Mouse (Mus musculus): ENCODE measurements around the gene Mrpl37. TPM values are rescaled to one million over a fixed set of nuclear protein-coding genes. Genes with fewer than 3 reads are reported as not detected.

The Mrpl37 gene
- total RNA-seq (2015; ENCODE audit: low replicate concordance) (13.4 and 24.9 TPM in 2 replicates), total RNA-seq (2017; ENCODE audit: low replicate concordance) (11.0 and 14.3 TPM in 2 replicates)

GRCm38 (mm10) chr4:107066252-107067124 is at the start of gene Mrpl37, which contains the start of gene Cyb5rl:
Gene Mrpl37 (minus strand): TSS chr4:107066868.
Gene Cyb5rl (plus strand): TSS chr4:107066988.
- peak; percentile 100 for ATAC-seq (replicated peaks; ENCODE audit: low FRiP score, poor library complexity, severe bottlenecking)

GRCm38 (mm10) chr4:107114278-107114677 is 47.6 kb upstream of the Mrpl37 start:
- no peak for ATAC-seq (replicated peaks; ENCODE audit: low FRiP score, poor library complexity, severe bottlenecking)

- peak; percentile 35 for ATAC-seq (replicated peaks; ENCODE audit: low FRiP score, poor library complexity, severe bottlenecking)
Observed at GRCm38 (mm10) chr4:107109181-107109580, 42.5 kb upstream of the Mrpl37 start.

- ATAC-seq (replicated peaks; ENCODE audit: low FRiP score, poor library complexity, severe bottlenecking), result no peak
Observed at GRCm38 (mm10) chr4:107108291-107108731, 41.6 kb upstream of the Mrpl37 start.

- no peak for ATAC-seq (replicated peaks; ENCODE audit: low FRiP score, poor library complexity, severe bottlenecking)
Observed at GRCm38 (mm10) chr4:107106777-107107176, 40.1 kb upstream of the Mrpl37 start.

GRCm38 (mm10) chr4:107102220-107102619 is 35.6 kb upstream of the Mrpl37 start:
- ATAC-seq (replicated peaks; ENCODE audit: low FRiP score, poor library complexity, severe bottlenecking), result no peak

GRCm38 (mm10) chr4:107098791-107099525 is 32.3 kb upstream of the Mrpl37 start:
- no peak for ATAC-seq (replicated peaks; ENCODE audit: low FRiP score, poor library complexity, severe bottlenecking)

- ATAC-seq (replicated peaks; ENCODE audit: low FRiP score, poor library complexity, severe bottlenecking), result no peak
Observed at GRCm38 (mm10) chr4:107098375-107098774, 31.7 kb upstream of the Mrpl37 start.

GRCm38 (mm10) chr4:107097871-107098270 is 31.2 kb upstream of the Mrpl37 start:
- no peak for ATAC-seq (replicated peaks; ENCODE audit: low FRiP score, poor library complexity, severe bottlenecking)

- no peak for ATAC-seq (replicated peaks; ENCODE audit: low FRiP score, poor library complexity, severe bottlenecking)
Observed at GRCm38 (mm10) chr4:107096841-107097373, 30.2 kb upstream of the Mrpl37 start, which contains the start of gene Cdcp2. Gene Cdcp2 (plus strand): TSS chr4:107096891.

GRCm38 (mm10) chr4:107096043-107096442 is 29.4 kb upstream of the Mrpl37 start:
- ATAC-seq (replicated peaks; ENCODE audit: low FRiP score, poor library complexity, severe bottlenecking), result no peak

- ATAC-seq (replicated peaks; ENCODE audit: low FRiP score, poor library complexity, severe bottlenecking), result no peak
Observed at GRCm38 (mm10) chr4:107094484-107095187, 28.0 kb upstream of the Mrpl37 start.

- ATAC-seq (replicated peaks; ENCODE audit: low FRiP score, poor library complexity, severe bottlenecking), result no peak
Observed at GRCm38 (mm10) chr4:107091696-107092095, 25.0 kb upstream of the Mrpl37 start.

GRCm38 (mm10) chr4:107084858-107085257 is 18.2 kb upstream of the Mrpl37 start:
- no peak for ATAC-seq (replicated peaks; ENCODE audit: low FRiP score, poor library complexity, severe bottlenecking)

GRCm38 (mm10) chr4:107084343-107084742 is 17.7 kb upstream of the Mrpl37 start:
- ATAC-seq (replicated peaks; ENCODE audit: low FRiP score, poor library complexity, severe bottlenecking), result no peak

- ATAC-seq (replicated peaks; ENCODE audit: low FRiP score, poor library complexity, severe bottlenecking), result no peak
Observed at GRCm38 (mm10) chr4:107083126-107083525, 16.5 kb upstream of the Mrpl37 start.

- ATAC-seq (replicated peaks; ENCODE audit: low FRiP score, poor library complexity, severe bottlenecking), result no peak
Observed at GRCm38 (mm10) chr4:107082185-107082584, 15.5 kb upstream of the Mrpl37 start.

GRCm38 (mm10) chr4:107079716-107080115 is 13.0 kb upstream of the Mrpl37 start:
- ATAC-seq (replicated peaks; ENCODE audit: low FRiP score, poor library complexity, severe bottlenecking), result no peak

GRCm38 (mm10) chr4:107078894-107079293 is 12.2 kb upstream of the Mrpl37 start:
- no peak for ATAC-seq (replicated peaks; ENCODE audit: low FRiP score, poor library complexity, severe bottlenecking)

- ATAC-seq (replicated peaks; ENCODE audit: low FRiP score, poor library complexity, severe bottlenecking), result no peak
Observed at GRCm38 (mm10) chr4:107075456-107075855, 8.8 kb upstream of the Mrpl37 start.

Data from erythroid progenitor cell, adult 5-6 weeks (primary cell).